Mouse (Mus musculus) adrenal gland, adult (tissue): ENCODE measurements at regions not wholly inside any gene's neighbourhood (a gene's known extent, or its start where the extent isn't known, plus 50 kb on each side); places are given as distances from the start of the nearest gene placed in this dataset.

Experiments used
- DNase-seq, 2 experiments: peaks; one replicate each; pipeline ENCODE4 v3.0.0; 2022 to 2023; ENCODE audit warnings: low spot score in 1 of 2; ENCODE audit not compliant: inconsistent age in 2 of 2

DNA sequence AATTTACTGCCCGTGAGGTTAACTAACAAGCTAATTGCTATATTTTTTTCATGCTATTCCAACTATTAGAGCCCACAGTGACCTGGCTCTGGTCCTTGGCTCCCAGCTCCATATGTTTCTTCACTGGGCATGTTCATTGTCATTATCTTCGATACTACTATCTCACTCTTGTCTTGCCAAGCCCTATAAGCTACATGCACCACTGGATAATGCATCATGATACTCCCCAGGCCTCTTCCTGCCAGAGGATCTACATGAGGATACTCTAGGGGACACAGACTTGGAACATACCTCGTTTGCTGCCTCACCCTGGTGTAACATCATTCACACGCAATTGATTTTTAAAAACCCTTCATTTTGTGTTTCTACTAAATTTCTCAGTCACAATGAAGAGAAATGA is 1016.7 kb downstream of the Stim2 start:
- DNase-seq: no peak

DNA sequence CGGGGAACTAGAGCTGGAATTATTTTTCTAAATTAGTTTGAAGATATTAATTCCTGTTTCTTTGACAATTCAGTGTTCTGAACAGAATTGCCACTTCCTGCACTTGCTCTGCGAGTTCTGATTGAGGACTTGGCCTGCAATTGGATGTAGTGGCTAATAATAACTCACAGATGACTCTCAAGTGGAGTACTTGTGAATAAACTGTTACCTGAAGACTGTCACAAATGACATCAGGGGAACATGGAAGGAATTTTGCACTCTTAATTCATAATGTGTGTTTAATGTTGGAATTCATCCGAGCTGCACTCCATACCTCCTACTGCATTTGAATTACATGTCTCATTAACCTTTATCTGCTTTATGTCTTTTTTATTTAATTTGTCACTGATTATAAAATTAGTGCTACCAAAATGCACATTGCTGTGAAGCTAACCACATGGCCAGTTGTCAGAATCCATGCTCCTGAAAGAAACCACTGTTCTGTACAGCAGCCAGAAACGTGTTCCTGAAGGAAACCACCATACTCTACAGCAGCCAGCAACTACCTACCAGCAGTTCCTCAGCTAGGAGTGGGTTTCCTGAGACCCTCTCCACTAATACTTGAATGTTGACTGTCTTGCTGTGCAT is 1051.1 kb downstream of the Stim2 start:
- DNase-seq: peak in 1 of 2 experiments; percentile 18
